Mouse (Mus musculus) megakaryocyte, embryonic 14.5 days (primary cell): ENCODE data around the gene Slc22a18. TPM values are rescaled to one million over a fixed set of nuclear protein-coding genes. Genes with fewer than 3 reads are reported as not detected.

Source experiments
- H3K27me3 ChIP-seq: replicated peaks from 2 replicates; pipeline ENCODE3; 2012; ENCODE audit warnings: inconsistent platforms
- H3K36me3 ChIP-seq: replicated peaks from 2 replicates; pipeline ENCODE3; 2012; ENCODE audit warnings: low read length, inconsistent platforms, mixed read lengths
- H3K4me1 ChIP-seq: 2 replicates; pipeline ENCODE4 v1.6.1; 2012; ENCODE audit warnings: inconsistent platforms
- H3K4me3 ChIP-seq: replicated peaks from 2 replicates; pipeline ENCODE3; 2012; ENCODE audit warnings: moderate library complexity, mild to moderate bottlenecking, inconsistent platforms
- H3K9me3 ChIP-seq: 2 replicates; pipeline ENCODE4 v1.6.1; 2012; ENCODE audit warnings: inconsistent platforms
- FLI1 ChIP-seq: IDR thresholded peaks from 2 replicates; pipeline ENCODE4 v1.6.1; 2012; ENCODE audit warnings: low read length, inconsistent platforms, mixed read lengths
- GATA1 ChIP-seq: IDR thresholded peaks from 3 replicates; pipeline ENCODE4 v1.6.1; 2012; ENCODE audit warnings: mixed read lengths, low read length, inconsistent platforms, borderline replicate concordance
- polyA plus RNA-seq: library from polyadenylated mRNA; stranded (reverse); fragments of >175 nt; gene quantifications from 2 replicates; pipeline ENCODE4 v1.2.3, GENCODE M21; 2012; ENCODE audit warnings: low replicate concordance; ENCODE audit not compliant: insufficient read depth

Slc22a18 gene
- 0.32 TPM in 1 of 2 replicates, not detected in the other for polyA plus RNA-seq

- Histone ChIP-seq H3K9me3 (no peaks in the 10 kb centered on the region), H3K36me3 (no peaks in the 10 kb centered on the region), H3K4me3 (no peak within 1 kb of the TSS), H3K27me3 (peaks cover 71% of the 10 kb centered on the region), H3K4me1 (peaks cover 21% of the 10 kb centered on the region)
- TF ChIP-seq GATA1 (no peak), FLI1 (no peak)
Observed at GRCm38 (mm10) chr7:143473347-143474101, at the start of gene Slc22a18. TSS of gene Slc22a18 (plus strand) at chr7:143473736.

DNA sequence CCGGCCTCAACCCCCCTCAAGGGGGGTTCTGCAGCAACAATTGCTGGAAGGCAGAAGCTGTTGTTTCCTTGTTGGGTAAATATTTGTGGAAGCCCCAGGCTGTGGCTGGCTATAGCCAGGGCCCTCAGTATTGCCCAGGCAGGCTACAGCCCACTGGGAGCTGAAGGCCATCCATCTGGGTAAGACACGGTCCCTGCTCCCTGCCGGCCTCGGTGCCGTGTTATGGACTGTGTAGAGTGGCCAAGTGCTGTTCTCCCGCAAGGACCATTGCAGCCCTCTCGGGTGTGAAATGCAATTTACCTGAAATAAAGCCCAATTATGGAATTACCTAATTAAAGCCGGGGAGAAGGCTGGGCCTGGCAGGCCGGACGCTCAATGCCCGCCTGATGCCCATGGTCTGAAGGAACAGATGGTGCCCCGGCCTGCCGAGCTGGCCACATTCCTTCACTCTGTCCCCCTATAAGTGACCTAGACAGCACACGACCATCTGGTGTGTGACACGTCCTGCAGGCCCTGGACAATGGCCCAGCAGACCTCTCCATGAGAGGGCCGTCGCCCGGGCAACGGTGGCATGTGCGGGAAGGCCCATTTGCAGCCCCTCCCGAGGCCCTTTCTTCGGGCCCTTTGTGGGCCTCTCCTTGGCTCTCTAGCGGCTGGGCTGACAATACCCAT, 45.3 kb upstream of the Slc22a18 start:
- TF ChIP-seq FLI1: no peak
- TF ChIP-seq GATA1: no peak
- Histone ChIP-seq H3K9me3 (no peaks in the 10 kb centered on the region), H3K36me3 (no peaks in the 10 kb centered on the region), H3K4me1 (no peaks in the 10 kb centered on the region), H3K27me3 (peaks cover 89% of the 10 kb centered on the region), H3K4me3 (no peak overlapping the region)

GRCm38 (mm10) chr7:143428814-143429499, 44.6 kb upstream of the Slc22a18 start:
- Histone ChIP-seq H3K27me3 (peaks cover 92% of the 10 kb centered on the region), H3K9me3 (no peaks in the 10 kb centered on the region), H3K36me3 (no peaks in the 10 kb centered on the region), H3K4me1 (no peaks in the 10 kb centered on the region), H3K4me3 (no peak overlapping the region)
- TF ChIP-seq FLI1: no peak
- no peak for TF ChIP-seq GATA1

- Histone ChIP-seq H3K36me3 (no peaks in the 10 kb centered on the region), H3K9me3 (no peaks in the 10 kb centered on the region), H3K4me1 (no peaks in the 10 kb centered on the region), H3K27me3 (peaks cover 94% of the 10 kb centered on the region), H3K4me3 (no peak overlapping the region)
- TF ChIP-seq GATA1 (no peak), FLI1 (no peak)
Observed at GRCm38 (mm10) chr7:143432631-143433030, 40.9 kb upstream of the Slc22a18 start.

GRCm38 (mm10) chr7:143433331-143433730, 40.2 kb upstream of the Slc22a18 start:
- Histone ChIP-seq H3K36me3 (no peaks in the 10 kb centered on the region), H3K4me1 (no peaks in the 10 kb centered on the region), H3K9me3 (no peaks in the 10 kb centered on the region), H3K4me3 (no peak overlapping the region), H3K27me3 (peaks cover 93% of the 10 kb centered on the region)
- TF ChIP-seq FLI1: no peak
- no peak for TF ChIP-seq GATA1

DNA sequence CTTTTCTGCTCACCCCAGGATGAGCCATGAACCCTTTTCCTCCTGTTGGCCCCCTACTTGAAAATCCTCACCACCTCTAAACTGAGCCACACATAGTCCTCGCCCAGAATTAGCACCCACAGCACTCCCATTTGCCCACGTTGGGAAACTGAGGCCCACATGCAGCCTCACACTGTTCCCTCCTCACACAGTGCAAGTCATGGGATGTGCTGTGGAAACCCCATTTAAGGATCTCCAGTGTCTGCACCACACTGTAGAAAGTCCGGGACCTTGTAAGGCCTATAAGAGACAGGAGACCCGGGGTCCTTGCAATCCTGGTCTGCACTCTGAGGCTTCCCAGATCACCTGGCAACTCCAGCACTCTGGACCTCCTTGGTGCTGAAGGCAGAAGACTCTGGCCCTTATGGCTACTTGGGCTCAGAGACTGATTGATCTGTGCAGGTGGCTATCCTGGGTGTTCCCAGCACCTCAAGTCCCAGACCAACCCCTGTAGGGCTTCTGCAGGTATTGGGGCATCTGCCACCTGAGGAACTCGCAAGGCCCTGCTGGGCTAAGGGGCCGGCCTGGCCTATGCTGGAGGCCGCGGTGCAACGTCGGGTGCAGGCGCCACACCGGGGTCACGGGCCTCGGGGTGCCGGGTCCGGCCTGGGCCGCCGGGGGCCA, 36.2 kb upstream of the Slc22a18 start:
- Histone ChIP-seq H3K9me3 (no peaks in the 10 kb centered on the region), H3K4me1 (no peaks in the 10 kb centered on the region), H3K36me3 (no peaks in the 10 kb centered on the region), H3K27me3 (peaks cover 93% of the 10 kb centered on the region), H3K4me3 (no peak overlapping the region)
- TF ChIP-seq GATA1 (no peak), FLI1 (no peak)

DNA sequence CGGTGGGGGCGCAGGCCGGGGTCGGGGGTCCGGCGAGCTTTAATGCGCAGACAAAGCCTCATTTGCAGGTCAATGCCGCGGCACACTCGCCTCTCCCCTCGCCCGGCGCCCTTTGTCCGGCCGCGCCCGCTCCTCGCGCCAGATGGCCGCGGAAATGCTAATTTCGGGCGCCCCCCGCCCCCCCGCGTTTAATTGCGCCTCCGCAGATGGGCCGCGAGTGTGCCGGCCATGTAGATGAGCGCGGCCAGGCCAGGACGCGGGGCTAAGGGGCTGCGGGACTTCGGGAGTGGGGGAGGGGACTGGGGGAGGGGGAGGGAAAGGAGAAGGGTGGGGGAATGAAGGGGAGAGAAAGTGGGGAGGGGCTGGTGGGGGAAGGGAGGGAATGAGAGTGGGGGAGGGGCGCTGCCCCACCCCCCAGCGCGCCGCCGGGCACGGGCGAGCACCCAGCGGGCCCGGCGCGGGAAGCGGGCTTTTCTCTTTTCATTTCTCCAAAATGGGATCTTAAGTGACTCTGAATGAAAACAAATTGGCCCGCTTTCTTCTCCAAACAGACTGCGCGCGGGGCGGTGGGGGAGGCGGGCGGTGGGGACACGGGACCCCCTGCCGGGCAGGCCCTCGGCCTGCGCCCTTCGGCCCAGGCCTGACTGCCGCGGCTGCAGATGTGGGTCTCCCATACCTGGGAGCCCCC, 35.5 kb upstream of the Slc22a18 start:
- Histone ChIP-seq H3K36me3 (no peaks in the 10 kb centered on the region), H3K9me3 (no peaks in the 10 kb centered on the region), H3K27me3 (peaks cover 94% of the 10 kb centered on the region), H3K4me1 (no peaks in the 10 kb centered on the region), H3K4me3 (no peak overlapping the region)
- TF ChIP-seq FLI1: no peak
- TF ChIP-seq GATA1: no peak

DNA sequence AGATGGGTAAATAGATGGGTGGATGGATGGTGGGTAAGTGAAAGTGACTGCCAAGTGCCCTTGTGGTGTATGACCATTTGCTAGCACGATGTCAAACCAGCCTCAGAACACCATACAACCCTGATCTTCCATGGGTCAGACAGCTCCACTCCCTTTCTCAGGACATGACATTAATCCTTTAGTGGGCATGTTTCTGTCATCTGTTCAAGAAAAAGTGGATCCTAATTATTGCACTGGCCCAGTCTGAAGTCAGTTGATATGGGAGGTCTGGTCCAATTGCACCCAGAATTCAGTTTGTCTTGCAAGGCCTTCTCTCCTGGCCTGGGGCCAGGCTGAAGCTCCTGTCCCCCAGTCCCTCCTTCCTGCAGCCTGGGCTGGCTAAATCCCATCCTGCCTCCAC, 34.6 kb upstream of the Slc22a18 start:
- Histone ChIP-seq H3K4me1 (no peaks in the 10 kb centered on the region), H3K4me3 (no peak overlapping the region), H3K27me3 (peaks cover 94% of the 10 kb centered on the region), H3K36me3 (no peaks in the 10 kb centered on the region), H3K9me3 (no peaks in the 10 kb centered on the region)
- no peak for TF ChIP-seq FLI1
- no peak for TF ChIP-seq GATA1

DNA sequence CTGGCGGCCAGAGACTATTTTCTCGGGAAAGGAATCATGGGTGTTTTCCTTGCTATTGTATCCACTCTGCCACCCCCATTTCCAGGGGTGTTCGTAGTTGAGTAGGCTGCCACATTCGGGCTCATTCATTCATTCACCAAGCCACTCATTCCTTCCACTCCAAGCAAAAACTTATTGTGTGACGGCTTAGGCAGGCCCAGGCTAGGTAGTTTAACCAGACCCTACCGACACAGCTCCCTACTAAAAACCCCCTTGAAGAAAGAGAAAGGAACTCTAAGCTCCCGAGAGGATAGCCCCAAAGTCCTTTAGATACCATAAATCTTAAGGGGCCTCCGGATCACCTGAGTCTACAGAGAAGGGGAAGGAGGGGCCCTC, 29.0 kb upstream of the Slc22a18 start:
- Histone ChIP-seq H3K27me3 (peaks cover 91% of the 10 kb centered on the region), H3K36me3 (no peaks in the 10 kb centered on the region), H3K4me3 (no peak overlapping the region), H3K4me1 (peaks cover 6% of the 10 kb centered on the region), H3K9me3 (no peaks in the 10 kb centered on the region)
- TF ChIP-seq GATA1 (no peak), FLI1 (no peak)
